ENCODE assay signal across 10 mouse cellular contexts in the genomic region with DNA sequence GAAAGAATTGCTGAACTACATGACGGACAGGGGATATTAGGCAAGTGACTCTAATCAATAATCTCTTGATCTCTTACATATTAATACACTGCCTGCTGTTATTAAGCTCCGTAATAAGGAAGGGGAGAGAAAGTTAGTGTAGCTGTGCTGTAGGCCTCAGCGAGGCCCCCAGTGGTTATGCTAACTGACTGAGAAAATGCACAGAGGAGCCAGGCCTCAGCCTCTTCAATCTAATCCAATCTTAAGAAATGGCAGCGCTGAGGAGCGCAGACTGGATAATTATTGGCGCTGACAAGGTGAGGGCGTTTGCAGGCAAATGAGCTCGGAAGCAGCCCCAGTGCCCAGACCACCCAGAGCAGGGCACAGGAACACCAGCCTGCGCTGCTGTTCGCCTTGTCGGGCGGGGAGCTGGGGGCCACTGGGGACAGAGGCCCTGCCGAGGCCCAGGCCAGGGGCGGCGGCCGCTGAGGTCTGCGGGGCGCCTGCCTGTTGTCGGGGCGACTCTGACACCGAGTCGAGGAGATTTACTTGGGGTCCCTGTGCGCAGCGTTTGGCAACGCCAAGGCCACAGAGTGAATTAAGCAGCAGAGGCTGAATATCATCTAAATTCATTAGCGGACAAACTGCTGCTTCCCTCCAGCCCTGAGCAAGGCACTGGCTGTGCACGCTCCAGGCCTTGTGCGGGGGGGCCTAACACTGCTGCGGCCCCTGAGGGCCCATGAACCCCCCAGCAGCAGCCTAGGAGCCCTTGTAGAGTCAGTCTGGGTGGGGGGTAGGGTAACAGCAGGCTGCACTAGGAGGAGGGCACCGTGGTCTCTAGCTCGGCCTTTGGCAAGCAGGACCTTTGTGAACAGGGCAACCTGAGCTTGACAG.
DNase-seq lines count a peak whose midpoint lies in the region; ATAC-seq and TF ChIP-seq lines count a peak whose summit lies in the region.
"Had no signal": no experiment of that assay in that cellular context is flagged by ENCODE, and none has a peak within 500 bp of the region (broad histone marks: within the 10 kb centered on the region; RNA-seq: fewer than 3 reads in every experiment).

No protein-coding gene starts in this region.

- 5% methylated on average over 31 of the region's 31 CpGs for WGBS in forebrain, embryonic 15.5 days
- WGBS in midbrain, embryonic 11.5 days = 15% methylated on average over 31 of the region's 31 CpGs

- peak overlapping the region; percentile 46 for H3K4me2 ChIP-seq in forebrain, embryonic 15.5 days (replicated peaks)
- peak overlapping the region; percentile 43 for H3K4me2 ChIP-seq in midbrain, embryonic 11.5 days
- H3K4me2 ChIP-seq: stomach, embryonic 15.5 days had no signal

- peak overlapping the region; percentile 53 for H3K4me3 ChIP-seq in testis, adult 2 months (ENCODE audit: control insufficient read depth, low read depth, low read length)
- H3K4me3 ChIP-seq in forebrain, embryonic 15.5 days = peak overlapping the region; percentile 22; the same call in 1 of the 2 replicates
- 0 out of 2 replicates have a peak overlapping the region, but pooled peaks have one; percentile 3 for H3K4me3 ChIP-seq in midbrain, embryonic 11.5 days (ENCODE audit: low read depth, low read length)
- H3K4me3 ChIP-seq: stomach, embryonic 15.5 days had no signal

- H3K27me3 ChIP-seq in testis, adult 2 months (ENCODE audit: control insufficient read depth, insufficient read depth, low read length) = no peaks in the 10 kb centered on the region
- H3K27me3 ChIP-seq in forebrain, embryonic 15.5 days = peaks cover 26% of the 10 kb centered on the region
- H3K27me3 ChIP-seq in midbrain, embryonic 11.5 days (ENCODE audit: control insufficient read depth, insufficient read depth, low read length) = no peaks in the 10 kb centered on the region
- H3K27me3 ChIP-seq: stomach, embryonic 15.5 days had no signal

- 0 out of 2 replicates have a peak overlapping the region, but pooled peaks have one; percentile 17 for H3K9ac ChIP-seq in forebrain, embryonic 15.5 days (replicated peaks)
- peak overlapping the region; percentile 50 for H3K9ac ChIP-seq in midbrain, embryonic 11.5 days (ENCODE audit: low read length)
- H3K9ac ChIP-seq: stomach, embryonic 15.5 days had no signal

- H3K27ac ChIP-seq in testis, adult 2 months (ENCODE audit: control insufficient read depth, insufficient read depth, low read depth, low read length) = no peak overlapping the region
- H3K27ac ChIP-seq in forebrain, embryonic 15.5 days (replicated peaks) = peak overlapping the region; percentile 23; the same call in 1 of the 2 replicates
- peak overlapping the region; percentile 82 for H3K27ac ChIP-seq in midbrain, embryonic 11.5 days (ENCODE audit: low read depth, low read length)
- H3K27ac ChIP-seq: stomach, embryonic 15.5 days had no signal

- H3K4me1 ChIP-seq in testis, adult 2 months (ENCODE audit: control insufficient read depth, insufficient read depth, low read length) = no peaks in the 10 kb centered on the region
- H3K4me1 ChIP-seq in forebrain, embryonic 15.5 days = peaks cover 20% of the 10 kb centered on the region
- H3K4me1 ChIP-seq in midbrain, embryonic 11.5 days (ENCODE audit: control insufficient read depth, insufficient read depth, low read length) = peaks cover 15% of the 10 kb centered on the region
- H3K4me1 ChIP-seq: stomach, embryonic 15.5 days had no signal

- 0 out of 2 replicates have a peak, but pooled peaks have one; percentile 2 for TF ChIP-seq CTCF in testis, adult 2 months (IDR thresholded peaks at IDR 0.05; ENCODE audit: control insufficient read depth, insufficient read depth, insufficient replicate concordance, low read depth, low read length)

- no peaks in the 10 kb centered on the region for H3K9me3 ChIP-seq in forebrain, embryonic 15.5 days
- H3K9me3 ChIP-seq in midbrain, embryonic 11.5 days (ENCODE audit: control insufficient read depth, low read length) = no peaks in the 10 kb centered on the region
- H3K9me3 ChIP-seq: stomach, embryonic 15.5 days had no signal

- ATAC-seq in forebrain, embryonic 15.5 days (replicated peaks) = peak; percentile 79
- peak; percentile 88 for ATAC-seq in midbrain, embryonic 11.5 days (ENCODE audit: low FRiP score)
- ATAC-seq: lung, postnatal 0 days had no signal

- DNase-seq in testis, postnatal 10 days (ENCODE audit: low spot score) = no peak
- peak; percentile 95 for DNase-seq in midbrain, embryonic 11.5 days (ENCODE audit: low spot score, missing footprints)
- no peak for DNase-seq in lung, postnatal 10 days
- DNase-seq in spleen, postnatal 10 days (ENCODE audit: low spot score in 2 of 2) = no peak
- DNase-seq in gastrocnemius, postnatal 25 days = no peak
- DNase-seq: heart, postnatal 10 days had no signal

- no peak for TF ChIP-seq POLR2A in testis, adult 2 months (IDR thresholded peaks at IDR 0.05; ENCODE audit: control insufficient read depth, low read depth, low read length)

- H3K36me3 ChIP-seq in testis, adult 2 months (ENCODE audit: control insufficient read depth, insufficient read depth, low read length) = no peaks in the 10 kb centered on the region
- H3K36me3 ChIP-seq in forebrain, embryonic 15.5 days = no peaks in the 10 kb centered on the region
- no peaks in the 10 kb centered on the region for H3K36me3 ChIP-seq in midbrain, embryonic 11.5 days (ENCODE audit: control insufficient read depth, insufficient read depth, low read length)
- H3K36me3 ChIP-seq: stomach, embryonic 15.5 days had no signal

Comparison
In these comparisons a context has a peak if more than half of its experiments do, and no peak if none do; other contexts are left out.
1. H3K4me3 ChIP-seq: peak in every context shown above with its lines; median percentile 53 in testis, adult 2 months; 22 in forebrain, embryonic 15.5 days; 3 in midbrain, embryonic 11.5 days.